Mouse (Mus musculus) common myeloid progenitor, adult 5-6 weeks (primary cell): ENCODE measurements around the gene Eddm3b. TPM values are rescaled to one million over a fixed set of nuclear protein-coding genes. Genes with fewer than 3 reads are reported as not detected.
"Not testable (repeated sequence)": the region's sequence is repeated elsewhere in the genome, so short reads cannot be mapped to it uniquely, and the experiment has no call there.

Experiments used
- ATAC-seq: replicated peaks from 2 replicates; pipeline ENCODE4 v1.8.0; 2016; ENCODE audit warnings: low read depth, mild to moderate bottlenecking, moderate TSS enrichment, inconsistent platforms; ENCODE audit not compliant: poor library complexity, severe bottlenecking
- total RNA-seq: library from RNA; stranded (forward); fragments of 200-1000, 187-1606 nt; gene quantifications from 2 replicates; pipeline ENCODE4 v1.2.3, GENCODE M21; 2017

The Eddm3b gene
- total RNA-seq, 1 experiment from 2014 or later = not detected

DNA sequence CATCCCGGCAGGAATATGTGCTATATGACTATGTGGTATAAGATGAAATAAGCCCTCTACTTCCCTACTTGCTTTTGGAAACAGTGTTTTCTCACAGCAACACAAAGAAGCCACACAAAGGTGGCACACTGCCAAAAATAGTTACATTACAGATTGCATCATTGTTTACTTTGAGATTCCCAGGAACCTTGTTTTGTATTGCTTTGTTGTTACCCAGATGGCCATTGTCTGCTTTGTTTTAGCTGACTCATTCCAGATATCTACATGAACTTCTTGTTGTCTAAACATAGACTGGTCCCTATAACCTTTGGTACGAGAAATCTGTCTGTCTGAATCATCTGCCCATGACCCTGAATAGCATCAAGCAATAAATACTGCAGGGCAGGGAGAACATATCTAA is 26.1 kb downstream of the Eddm3b start:
- 0 out of 2 replicates have a peak, but pooled peaks have one; percentile 22 for ATAC-seq

DNA sequence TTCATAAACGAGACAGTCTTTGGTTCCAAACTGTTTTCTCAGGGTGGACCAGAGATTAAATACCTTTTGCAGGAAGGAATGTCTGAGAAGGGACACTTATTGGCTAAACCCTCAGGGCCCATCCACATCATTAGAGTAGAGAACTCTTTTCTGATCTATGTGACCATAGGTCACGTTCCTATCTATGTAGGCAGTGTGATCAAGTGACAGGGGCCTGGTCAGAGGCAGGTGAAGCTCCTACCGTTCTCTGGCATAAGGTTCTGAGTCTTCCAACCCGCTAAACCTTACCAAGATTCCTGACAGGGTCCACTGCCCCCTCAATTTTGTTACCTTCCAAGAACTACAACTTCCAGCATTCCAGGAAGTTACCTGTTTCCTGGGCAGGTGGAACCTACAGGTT is 27.9 kb downstream of the Eddm3b start:
- ATAC-seq = no peak

DNA sequence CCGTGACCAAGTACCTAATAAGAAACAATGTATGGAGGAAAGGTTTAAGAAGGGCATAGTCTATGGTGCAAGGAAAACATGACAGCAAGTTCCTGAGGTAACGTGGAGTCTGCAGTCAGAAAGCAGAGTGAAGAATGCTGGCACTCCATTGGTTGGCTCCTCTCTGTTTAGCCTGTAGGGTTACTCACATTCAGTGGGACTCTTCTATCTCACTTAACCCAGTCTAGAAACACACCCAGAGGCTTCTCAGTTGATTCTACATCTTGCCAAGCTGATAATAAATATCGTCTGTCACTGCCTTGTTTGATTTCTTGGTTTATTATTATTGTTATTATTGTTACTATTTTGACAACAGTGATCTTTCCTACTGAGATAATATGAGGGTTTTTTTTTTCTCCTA is 28.3 kb downstream of the Eddm3b start:
- ATAC-seq = no peak; the same call in 1 of the 2 replicates

DNA sequence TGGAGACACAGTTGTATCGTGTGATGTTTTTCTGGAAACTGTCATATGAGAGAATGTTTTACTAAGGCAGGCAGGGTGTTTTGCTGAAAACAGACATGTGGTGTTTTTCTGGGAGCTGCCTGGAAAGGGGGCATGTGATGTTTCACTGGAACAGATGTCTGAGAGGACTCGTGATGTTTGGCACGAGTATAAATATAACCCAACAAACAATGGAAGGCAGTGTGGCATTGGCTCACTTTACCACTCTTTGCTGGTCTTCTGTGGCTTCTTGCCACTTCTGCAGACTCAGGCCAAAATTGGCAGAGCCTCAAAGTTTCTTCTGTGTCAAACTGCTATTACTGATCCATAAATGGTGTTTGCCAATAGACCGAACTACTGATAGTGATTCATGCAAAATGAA is 29.1 kb downstream of the Eddm3b start:
- no peak for ATAC-seq

DNA sequence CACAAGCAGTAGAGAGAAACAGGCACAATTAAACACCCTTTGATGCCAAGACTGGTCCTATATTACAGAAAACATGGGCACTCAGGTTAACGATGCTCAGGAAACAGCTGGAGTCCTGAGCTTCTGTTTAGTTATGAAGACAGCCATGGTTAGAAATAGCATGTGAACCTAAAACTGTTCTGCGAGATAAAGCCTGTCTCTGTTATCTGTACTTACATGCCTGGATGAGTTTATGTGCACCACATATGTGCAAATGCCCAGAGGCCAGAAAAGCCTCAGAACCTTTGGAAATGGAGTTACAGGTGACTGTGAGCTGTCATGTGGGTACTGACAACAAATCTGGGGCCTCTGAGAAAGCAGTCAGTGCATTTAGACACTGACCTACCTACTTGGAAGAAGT is 29.7 kb downstream of the Eddm3b start:
- ATAC-seq = peak; percentile 50; the same call in 1 of the 2 replicates

DNA sequence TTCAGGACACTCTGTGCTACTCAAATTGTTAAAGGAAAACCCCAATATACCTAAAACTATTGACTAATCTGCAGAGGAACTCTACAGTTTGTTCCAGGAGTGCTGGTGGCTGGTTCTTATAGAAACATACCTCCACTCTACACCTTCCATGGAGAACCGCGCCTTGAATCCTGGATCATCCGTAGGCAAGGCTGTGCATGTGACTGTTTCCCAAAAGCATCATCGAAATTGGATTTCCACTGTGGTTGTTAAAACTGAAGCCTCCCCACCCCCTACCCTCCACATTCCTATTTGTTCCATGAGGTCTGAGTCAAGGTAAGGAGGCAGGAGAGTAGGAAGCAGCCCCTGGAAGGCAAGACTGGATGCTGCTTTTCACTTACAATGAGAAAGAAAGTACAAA is 30.2 kb downstream of the Eddm3b start:
- ATAC-seq = no peak

DNA sequence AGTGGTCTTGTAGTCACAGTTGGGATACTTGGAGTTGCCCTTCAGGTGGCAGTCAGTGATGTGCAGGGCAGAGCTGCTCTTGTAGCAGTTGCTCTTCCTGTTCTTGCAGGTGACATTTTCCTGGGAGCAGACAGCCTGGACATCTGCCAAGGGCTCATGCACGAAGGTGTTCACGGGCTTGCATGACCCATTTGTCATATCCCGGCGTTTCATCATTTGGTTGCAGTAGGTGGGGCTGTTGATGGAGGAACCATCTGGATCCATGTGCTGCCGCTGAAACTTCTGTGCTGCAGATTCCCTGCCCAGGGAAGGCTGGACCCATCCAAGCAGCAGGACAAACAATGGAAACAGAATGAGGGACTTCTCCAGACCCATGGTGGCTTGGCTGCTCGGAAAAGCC is 31.3 kb downstream of the Eddm3b start:
- no peak for ATAC-seq

DNA sequence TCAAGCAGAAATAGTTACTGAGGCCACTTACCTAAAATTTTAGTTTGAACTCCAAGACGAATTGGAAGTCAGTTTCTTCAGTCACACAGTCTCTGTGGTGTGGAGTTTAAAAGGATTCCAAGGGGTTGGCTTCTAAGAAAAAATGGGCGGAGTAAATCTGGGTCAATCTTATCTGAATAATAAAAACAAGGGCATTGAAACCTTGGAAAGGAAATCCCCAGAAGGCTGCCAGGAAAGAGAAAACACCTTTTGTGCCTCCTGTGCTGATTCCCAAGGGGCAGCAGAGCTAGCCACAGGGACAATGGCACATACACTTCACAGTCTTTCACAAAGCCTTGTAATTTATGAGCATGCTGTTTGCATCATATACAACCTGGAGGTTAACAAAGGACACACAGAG is 32.5 kb downstream of the Eddm3b start, which contains the start of gene Rnase1:
Gene Rnase1 (minus strand): TSS at position 101 of the 400 bp plus-strand sequence.
- no peak for ATAC-seq

DNA sequence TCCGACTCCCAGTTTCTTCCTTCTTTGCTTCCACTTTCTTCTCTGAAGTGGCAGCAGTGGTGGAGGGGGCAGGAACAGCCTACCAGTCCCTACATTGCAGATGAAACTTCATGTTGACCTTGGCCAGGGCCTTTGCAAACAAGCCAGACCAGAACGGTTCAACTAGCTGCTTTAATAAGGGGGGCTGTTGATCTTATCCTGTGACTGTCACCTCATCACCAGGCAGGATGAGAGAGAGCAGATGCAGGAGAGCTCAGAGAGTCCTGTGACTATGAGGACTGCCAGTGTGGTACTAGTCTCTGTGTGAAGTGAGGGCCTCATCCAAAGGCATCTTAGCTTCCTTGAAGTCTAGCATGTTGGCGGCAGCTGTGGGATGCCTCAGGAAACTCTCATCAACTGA is 33.8 kb downstream of the Eddm3b start:
- ATAC-seq = no peak

DNA sequence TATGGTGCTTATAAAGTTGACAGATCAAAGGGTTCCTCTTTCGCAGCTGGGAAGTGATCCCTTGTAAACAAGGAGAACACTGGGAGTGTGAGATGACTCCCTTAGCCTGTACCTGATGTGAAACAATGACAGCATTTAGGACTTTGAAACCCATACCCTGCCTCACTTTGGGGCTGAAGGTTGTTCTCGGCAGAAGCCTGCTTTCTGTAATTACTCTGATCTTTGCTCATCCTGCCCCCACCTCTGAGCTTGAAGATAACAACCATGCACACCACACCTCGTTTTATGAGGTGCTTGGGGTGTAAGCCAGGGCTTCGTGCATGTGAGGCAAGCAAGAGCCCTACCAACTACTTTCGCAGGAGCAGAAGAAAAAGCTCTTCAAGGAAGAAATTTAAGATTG is 34.9 kb downstream of the Eddm3b start:
- ATAC-seq = no peak

DNA sequence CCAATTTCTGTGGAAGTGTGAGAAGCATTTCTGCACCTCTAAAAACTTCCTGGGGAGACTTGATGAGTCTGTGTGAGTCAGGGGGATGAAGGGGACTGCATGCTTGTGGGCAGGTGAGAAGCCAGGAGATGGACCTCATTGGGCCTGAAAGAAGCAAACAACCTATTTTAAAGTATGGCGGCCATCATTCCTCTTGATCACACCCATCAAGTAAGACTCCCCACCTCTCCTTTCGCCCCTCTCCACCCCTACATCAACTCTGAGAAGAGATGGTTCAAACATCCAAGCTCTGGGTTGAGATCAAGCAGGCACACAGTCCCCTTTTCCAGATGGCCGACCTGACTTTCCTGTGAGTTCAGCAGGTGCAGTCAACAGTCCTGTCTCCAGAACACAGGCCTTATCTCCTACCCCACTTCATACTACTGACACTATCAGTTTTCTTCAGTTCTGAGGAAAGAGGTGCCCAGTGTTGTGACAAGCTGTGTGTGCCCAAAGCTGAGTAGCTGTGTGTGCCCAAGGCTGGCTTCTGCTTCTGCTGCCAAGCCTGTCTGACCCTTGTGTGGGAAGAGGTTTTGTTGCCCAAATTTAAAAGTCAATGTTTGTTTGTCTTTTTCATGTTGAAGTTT is 36.1 kb downstream of the Eddm3b start:
- no peak for ATAC-seq

DNA sequence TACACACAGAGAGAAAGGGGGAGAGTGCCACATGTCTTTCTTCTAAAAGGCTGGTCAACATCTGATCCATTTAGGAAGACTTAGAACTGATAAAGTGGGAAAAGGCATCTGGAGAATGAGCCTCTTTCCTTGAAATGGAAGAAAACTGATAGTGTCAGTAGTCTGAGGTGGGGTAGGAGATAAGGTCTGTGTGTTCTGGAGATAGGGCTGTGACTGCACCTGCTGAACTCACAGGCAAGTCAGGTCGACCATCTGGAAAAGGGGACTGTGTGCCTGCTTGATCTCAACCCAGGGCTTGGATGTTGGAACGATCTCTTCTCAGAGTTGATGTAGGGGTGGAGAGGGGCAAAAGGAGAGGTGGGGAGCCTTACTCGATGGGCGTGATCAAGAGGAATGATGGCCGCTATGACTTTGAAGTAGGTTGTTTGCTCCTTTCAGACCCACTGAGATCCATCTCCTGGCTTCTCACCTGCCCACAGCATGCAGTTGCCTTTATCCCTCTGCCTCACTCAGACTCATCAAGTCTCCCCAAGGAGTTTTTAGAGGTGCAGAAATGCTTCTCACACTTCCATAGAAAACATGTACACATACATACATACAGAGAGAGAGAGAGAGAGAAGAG is 38.1 kb downstream of the Eddm3b start:
- no peak for ATAC-seq

DNA sequence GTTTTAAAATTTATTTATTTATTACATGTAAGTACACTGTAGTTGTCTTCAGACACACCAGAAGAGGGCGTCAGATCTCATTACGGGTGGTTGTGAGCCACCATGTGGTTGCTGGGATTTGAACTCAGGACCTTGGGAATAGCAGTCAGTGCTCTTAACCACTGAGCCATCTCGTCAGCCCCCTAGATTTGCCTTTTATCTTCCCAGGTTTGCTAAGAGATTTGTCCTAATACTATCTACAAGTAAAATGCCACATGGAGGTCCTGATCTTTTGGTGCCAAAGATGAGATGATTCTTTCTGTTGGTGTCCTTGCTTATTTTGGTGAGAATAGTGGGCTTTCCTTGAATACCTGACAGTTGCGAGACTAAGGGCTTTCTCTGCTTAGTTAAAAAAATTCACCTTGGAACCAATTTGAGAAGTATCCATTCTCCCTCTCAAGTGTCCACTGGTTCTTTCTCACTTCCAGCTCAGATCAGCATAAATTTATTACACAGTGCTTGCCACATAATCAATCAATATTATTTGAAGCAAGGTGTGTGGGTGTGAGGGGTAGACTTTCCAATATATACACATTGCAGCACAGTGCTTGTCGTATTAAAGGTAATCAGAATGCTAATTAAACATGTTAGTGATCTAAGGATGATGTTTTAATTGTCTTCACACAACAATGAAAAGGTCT is 42.0 kb downstream of the Eddm3b start:
- no peak for ATAC-seq

DNA sequence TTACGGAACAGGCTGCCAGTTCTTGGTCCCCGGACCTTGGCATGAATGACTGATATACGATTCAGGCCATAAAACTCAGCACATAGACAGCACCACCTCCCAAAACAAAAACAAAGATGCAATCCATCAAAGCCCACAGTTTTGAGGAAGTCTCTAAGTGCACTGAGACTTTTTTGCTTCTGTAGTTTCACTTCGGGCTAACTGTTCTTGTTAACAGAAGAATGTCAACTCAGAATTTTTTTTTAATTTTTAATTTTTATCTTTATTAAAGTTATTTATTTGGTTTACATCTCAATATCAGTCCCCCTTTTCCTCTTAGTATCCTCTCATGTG is 42.5 kb downstream of the Eddm3b start:
- ATAC-seq = peak; percentile 56; the same call in 1 of the 2 replicates

DNA sequence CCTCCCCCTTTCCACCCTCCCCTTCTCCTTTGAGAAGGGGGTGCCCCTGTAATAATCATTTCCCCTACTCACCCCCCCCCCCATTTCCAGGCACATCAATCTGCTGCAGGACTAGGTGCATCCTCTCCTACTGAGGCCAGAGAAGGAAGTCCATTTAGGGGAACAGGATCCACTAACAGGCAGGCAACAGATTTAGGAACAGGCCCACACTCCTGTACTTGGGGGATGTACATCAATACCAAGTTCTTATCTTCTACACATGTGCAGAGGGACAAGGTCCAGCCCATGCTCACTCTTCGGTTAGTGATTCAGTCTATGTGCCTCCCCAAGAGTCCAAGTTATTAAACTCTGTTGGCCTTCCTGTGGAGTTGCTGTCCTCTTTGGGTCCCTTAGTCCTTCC is 42.8 kb downstream of the Eddm3b start:
- ATAC-seq = peak; percentile 52

DNA sequence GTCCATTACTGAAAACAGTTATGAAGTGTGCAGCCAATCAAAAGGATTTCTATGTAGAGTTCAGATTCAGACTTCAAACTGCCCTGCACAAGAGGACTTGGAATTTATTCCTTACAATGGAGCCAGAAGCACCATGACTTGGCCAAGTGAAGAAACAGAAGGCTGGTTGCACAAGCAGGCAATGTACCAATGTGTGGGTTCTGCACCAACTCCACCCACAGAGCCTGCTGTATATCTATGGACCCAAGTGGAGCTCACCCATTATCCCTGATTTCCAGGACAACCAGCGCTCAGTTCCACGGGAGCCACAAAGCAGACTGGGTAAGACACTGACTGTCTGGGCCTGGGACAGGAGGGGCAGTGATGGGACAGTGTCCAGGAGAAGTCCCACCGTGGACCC is 47.8 kb downstream of the Eddm3b start, which contains the start of gene Rnase2b:
Gene Rnase2b (plus strand): TSS at position 285 of the 400 bp plus-strand sequence.
- ATAC-seq = not testable (repeated sequence)

DNA sequence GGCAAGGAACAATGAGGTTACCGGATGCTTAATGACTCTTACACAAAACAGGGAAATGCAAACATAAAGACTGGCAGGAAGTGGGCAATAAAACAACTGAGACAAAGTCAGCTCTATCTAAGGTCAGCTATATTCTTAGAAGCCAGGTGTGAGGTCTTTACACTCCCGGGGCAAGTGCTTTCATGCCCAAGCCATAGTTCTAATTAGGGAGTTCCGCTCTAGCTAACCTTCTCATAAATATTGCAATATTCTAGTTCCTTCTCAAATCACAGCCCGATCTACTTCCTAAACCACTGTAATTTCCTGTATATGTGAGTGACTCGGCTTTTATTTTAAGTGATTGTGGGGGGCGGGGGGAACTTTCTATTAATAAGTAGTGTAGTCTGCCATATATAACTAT is 49.1 kb downstream of the Eddm3b start:
- not testable (repeated sequence) for ATAC-seq

DNA sequence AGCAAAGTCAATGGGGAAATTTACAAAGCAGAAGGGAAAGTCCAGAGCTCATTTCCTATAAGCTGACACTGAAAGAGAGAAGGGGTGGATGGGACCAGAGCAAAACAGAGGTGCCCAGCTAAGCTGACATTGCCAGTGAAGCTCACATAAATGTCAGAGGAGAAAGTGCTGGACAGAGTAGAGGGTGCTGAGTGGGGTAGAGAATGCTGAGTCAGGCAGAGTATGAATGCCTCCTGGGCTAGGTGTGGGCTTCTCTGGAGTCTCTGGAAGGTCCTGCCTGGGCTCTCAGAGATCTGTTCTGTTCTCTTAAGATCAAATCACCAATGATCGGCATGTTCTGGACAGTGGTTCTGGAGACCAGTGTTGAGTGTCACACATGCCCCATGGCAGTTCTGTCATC is 51.2 kb downstream of the Eddm3b start:
- 0 out of 2 replicates have a peak, but pooled peaks have one; percentile 18 for ATAC-seq

DNA sequence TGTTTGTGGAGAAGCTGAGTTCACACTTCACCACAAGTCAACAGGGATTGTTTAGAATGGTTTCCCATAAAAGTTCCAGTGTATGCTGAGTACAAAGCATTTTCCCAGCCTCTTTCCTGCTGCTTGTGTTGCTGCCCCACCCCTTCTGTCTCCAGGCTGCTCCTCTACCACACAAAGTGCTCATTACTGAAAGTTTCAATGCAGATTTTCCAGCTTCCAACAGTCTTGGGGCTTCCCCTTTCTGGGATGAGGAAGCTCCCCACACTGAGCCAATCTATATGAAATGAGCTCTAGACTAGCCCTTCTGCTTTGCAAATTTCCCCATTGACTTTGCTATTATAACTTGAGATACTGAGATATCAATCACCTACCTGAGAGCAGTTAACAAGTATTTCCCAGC is 51.8 kb downstream of the Eddm3b start:
- ATAC-seq = peak; percentile 45; the same call in 1 of the 2 replicates
